Mouse (Mus musculus) E14TG2a.4 (cell line): ENCODE results near the gene Alox5.

Experiments
- CTCF ChIP-seq: conservative IDR thresholded peaks from 2 replicates; pipeline ENCODE4 v1.5.1; 2014; ENCODE audit warnings: low read length
- NANOG ChIP-seq: IDR thresholded peaks from 2 replicates; pipeline ENCODE4 v1.6.1; 2014; ENCODE audit warnings: borderline replicate concordance, low read length, mixed read lengths
- POU5F1 ChIP-seq: IDR thresholded peaks from 2 replicates; pipeline ENCODE4 v1.6.1; 2014; ENCODE audit warnings: low read length, borderline replicate concordance

GRCm38 (mm10) chr6:116423664-116424063 lies 37.3 kb downstream of the Alox5 start:
- TF ChIP-seq CTCF (no peak), POU5F1 (no peak), NANOG (no peak)
